Mouse (Mus musculus): Measurements from ENCODE around the gene Gabrb1. TPM values are rescaled to one million over a fixed set of nuclear protein-coding genes. Genes with fewer than 3 reads are reported as not detected.

Gabrb1 gene
- total RNA-seq (2015; ENCODE audit: low replicate concordance) (not detected in 2 replicates), total RNA-seq (2017; ENCODE audit: low replicate concordance) (under 0.01 TPM in 1 of 2 replicates, not detected in the other)

- no peak for ATAC-seq (replicated peaks; ENCODE audit: low FRiP score, poor library complexity, severe bottlenecking)
Observed at GRCm38 (mm10) chr5:71657482-71658114, at the start of gene Gabrb1. Gabrb1 (plus strand) TSS chr5:71658113.

GRCm38 (mm10) chr5:71608735-71609134 lies 49.2 kb upstream of the Gabrb1 start:
- no peak for ATAC-seq (replicated peaks; ENCODE audit: low FRiP score, poor library complexity, severe bottlenecking)

- ATAC-seq (replicated peaks; ENCODE audit: low FRiP score, poor library complexity, severe bottlenecking): no peak
Observed at GRCm38 (mm10) chr5:71614311-71614710, 43.6 kb upstream of the Gabrb1 start.

- ATAC-seq (replicated peaks; ENCODE audit: low FRiP score, poor library complexity, severe bottlenecking): no peak
Observed at GRCm38 (mm10) chr5:71616734-71617133, 41.2 kb upstream of the Gabrb1 start.

- no peak for ATAC-seq (replicated peaks; ENCODE audit: low FRiP score, poor library complexity, severe bottlenecking)
Observed at GRCm38 (mm10) chr5:71627820-71628219, 30.1 kb upstream of the Gabrb1 start.

- no peak for ATAC-seq (replicated peaks; ENCODE audit: low FRiP score, poor library complexity, severe bottlenecking)
Observed at GRCm38 (mm10) chr5:71639804-71640203, 18.1 kb upstream of the Gabrb1 start.

- no peak for ATAC-seq (replicated peaks; ENCODE audit: low FRiP score, poor library complexity, severe bottlenecking)
Observed at GRCm38 (mm10) chr5:71648108-71648507, 9.8 kb upstream of the Gabrb1 start.

GRCm38 (mm10) chr5:71654056-71654455 lies 3.9 kb upstream of the Gabrb1 start:
- no peak for ATAC-seq (replicated peaks; ENCODE audit: low FRiP score, poor library complexity, severe bottlenecking)

GRCm38 (mm10) chr5:71656771-71657170 lies 1.1 kb upstream of the Gabrb1 start:
- no peak for ATAC-seq (replicated peaks; ENCODE audit: low FRiP score, poor library complexity, severe bottlenecking)

GRCm38 (mm10) chr5:71658115-71658497 lies 193 bp downstream of the Gabrb1 start, which contains the start of gene Gabra4:
Gabra4 (minus strand) TSS chr5:71658308.
- ATAC-seq (replicated peaks; ENCODE audit: low FRiP score, poor library complexity, severe bottlenecking): no peak

- ATAC-seq (replicated peaks; ENCODE audit: low FRiP score, poor library complexity, severe bottlenecking): no peak
Observed at GRCm38 (mm10) chr5:71665593-71665992, 7.7 kb downstream of the Gabrb1 start.

- no peak for ATAC-seq (replicated peaks; ENCODE audit: low FRiP score, poor library complexity, severe bottlenecking)
Observed at GRCm38 (mm10) chr5:71699696-71700467, 42.0 kb downstream of the Gabrb1 start.

- ATAC-seq (replicated peaks; ENCODE audit: low FRiP score, poor library complexity, severe bottlenecking): no peak
Observed at GRCm38 (mm10) chr5:71700468-71701272, 42.8 kb downstream of the Gabrb1 start.

GRCm38 (mm10) chr5:71701273-71701614 lies 43.3 kb downstream of the Gabrb1 start:
- no peak for ATAC-seq (replicated peaks; ENCODE audit: low FRiP score, poor library complexity, severe bottlenecking)

- ATAC-seq (replicated peaks; ENCODE audit: low FRiP score, poor library complexity, severe bottlenecking): no peak
Observed at GRCm38 (mm10) chr5:71732931-71733792, 75.2 kb downstream of the Gabrb1 start.

- ATAC-seq (replicated peaks; ENCODE audit: low FRiP score, poor library complexity, severe bottlenecking): no peak
Observed at GRCm38 (mm10) chr5:71747411-71747810, 89.5 kb downstream of the Gabrb1 start.

- no peak for ATAC-seq (replicated peaks; ENCODE audit: low FRiP score, poor library complexity, severe bottlenecking)
Observed at GRCm38 (mm10) chr5:71753966-71754365, 96.1 kb downstream of the Gabrb1 start.

GRCm38 (mm10) chr5:71761105-71761504 lies 103.2 kb downstream of the Gabrb1 start:
- no peak for ATAC-seq (replicated peaks; ENCODE audit: low FRiP score, poor library complexity, severe bottlenecking)

- no peak for ATAC-seq (replicated peaks; ENCODE audit: low FRiP score, poor library complexity, severe bottlenecking)
Observed at GRCm38 (mm10) chr5:71781514-71782179, 123.7 kb downstream of the Gabrb1 start.
